Mouse (Mus musculus): ENCODE data around the gene Mta2.
A peak's percentile ranks its signal among the peaks of the same experiment; 100 is the strongest.

GRCm38 (mm10) chr19:8941515-8942217 lies at the start of gene Mta2:
- TF ChIP-seq CTCF (IDR thresholded peaks at IDR 0.05), result peak; percentile 38
- no peak; the same call in 1 of the 2 replicates for TF ChIP-seq EP300 (IDR thresholded peaks at IDR 0.05)

Data from lung, postnatal 0 days (tissue).